ENCODE assay signal across 8 mouse cellular contexts in genomic region chr17:44261594-44262202, GRCm38 (mm10).
DNase-seq lines count a peak whose midpoint lies in the region; ATAC-seq and TF ChIP-seq lines count a peak whose summit lies in the region.

No protein-coding gene starts in this region.

- H3K4me2 ChIP-seq in limb, embryonic 13.5 days (replicated peaks) = peak overlapping the region; percentile 32
- H3K4me2 ChIP-seq in stomach, postnatal 0 days (replicated peaks; ENCODE audit: low read depth) = no peak overlapping the region

- H3K4me3 ChIP-seq in gastrocnemius, adult 2 months = no peak overlapping the region
- H3K4me3 ChIP-seq in kidney, adult 2 months (ENCODE audit: insufficient read depth, low read depth, low read length) = no peak overlapping the region
- H3K4me3 ChIP-seq in limb, embryonic 13.5 days = no peak overlapping the region
- no peak overlapping the region for H3K4me3 ChIP-seq in stomach, postnatal 0 days (ENCODE audit: low read depth, low read length)

- peak; percentile 41 for DNase-seq in urinary bladder, adult 18-20 months (ENCODE audit: low spot score in 2 of 2)
- DNase-seq in urinary bladder, postnatal 10 days (ENCODE audit: low spot score) = no peak
- DNase-seq in cerebellum, postnatal 36 days = peak; percentile 59 to 63
- DNase-seq in gastrocnemius, adult 2 months = peak; percentile 74
- DNase-seq in kidney, adult 2 months = peak; percentile 69
- DNase-seq in naive thymus-derived CD4-positive, alpha-beta T cell, adult 2 months (ENCODE audit: low read depth) = peak; percentile 67
- DNase-seq in stomach, postnatal 0 days (ENCODE audit: low spot score) = peak; percentile 77

- H3K9me3 ChIP-seq in limb, embryonic 13.5 days = no peaks in the 10 kb centered on the region
- H3K9me3 ChIP-seq in stomach, postnatal 0 days (ENCODE audit: control insufficient read depth, low read length) = no peaks in the 10 kb centered on the region

- peak; percentile 62; the same call in 1 of the 2 replicates for ATAC-seq in limb, embryonic 13.5 days (ENCODE audit: low FRiP score, low read depth)
- peak; percentile 78; the same call in 1 of the 2 replicates for ATAC-seq in stomach, postnatal 0 days (ENCODE audit: low FRiP score, low TSS enrichment)

- no peaks in the 10 kb centered on the region for H3K27me3 ChIP-seq in kidney, adult 2 months (replicated peaks; ENCODE audit: control insufficient read depth, insufficient read depth, low read length)
- H3K27me3 ChIP-seq in limb, embryonic 13.5 days = peaks cover 68% of the 10 kb centered on the region
- no peaks in the 10 kb centered on the region for H3K27me3 ChIP-seq in stomach, postnatal 0 days (ENCODE audit: control insufficient read depth, insufficient read depth, low read length)

- TF ChIP-seq POLR2A in kidney, adult 2 months (IDR thresholded peaks at IDR 0.05; ENCODE audit: low read depth, low read length) = no peak

- no peaks in the 10 kb centered on the region for H3K4me1 ChIP-seq in kidney, adult 2 months (ENCODE audit: control insufficient read depth, insufficient read depth, low read length)
- H3K4me1 ChIP-seq in limb, embryonic 13.5 days = peaks cover 27% of the 10 kb centered on the region
- H3K4me1 ChIP-seq in stomach, postnatal 0 days (replicated peaks; ENCODE audit: control insufficient read depth, insufficient read depth) = no peaks in the 10 kb centered on the region

- WGBS in kidney, adult 2 months = 30% methylated on average over 10 of the region's 15 CpGs
- WGBS in limb, embryonic 13.5 days = 20% methylated on average over 9 of the region's 15 CpGs
- WGBS in stomach, postnatal 0 days = 19% methylated on average over 9 of the region's 15 CpGs

- no peaks in the 10 kb centered on the region for H3K36me3 ChIP-seq in kidney, adult 2 months (ENCODE audit: control insufficient read depth, insufficient read depth, low read length)
- H3K36me3 ChIP-seq in limb, embryonic 13.5 days = no peaks in the 10 kb centered on the region
- no peaks in the 10 kb centered on the region for H3K36me3 ChIP-seq in stomach, postnatal 0 days (ENCODE audit: control insufficient read depth, insufficient read depth, low read length)

- TF ChIP-seq CTCF in gastrocnemius, adult 2 months (IDR thresholded peaks at IDR 0.05) = peak; percentile 57
- peak; percentile 81 for TF ChIP-seq CTCF in kidney, adult 2 months (conservative IDR thresholded peaks at IDR 0.05; ENCODE audit: insufficient read depth, insufficient read length, low read depth, low read length)
- TF ChIP-seq CTCF in stomach, postnatal 0 days (IDR thresholded peaks at IDR 0.05; ENCODE audit: low read depth) = peak; percentile 94

- H3K9ac ChIP-seq in limb, embryonic 13.5 days = no peak overlapping the region
- H3K9ac ChIP-seq in stomach, postnatal 0 days (ENCODE audit: low read length) = no peak overlapping the region

- intact Hi-C loops in gastrocnemius, adult 2 months (cut with DNase I) = loop anchor here (2.0 to 10.0 kb wide), 4 partner anchors 193 to 1143 kb away; no protein-coding TSS in a partner anchor

- TF ChIP-seq EP300 in stomach, postnatal 0 days (optimal IDR thresholded peaks at IDR 0.05) = no peak

- H3K27ac ChIP-seq in gastrocnemius, adult 2 months = no peak overlapping the region
- H3K27ac ChIP-seq in kidney, adult 2 months (ENCODE audit: insufficient read depth, low read depth, low read length) = no peak overlapping the region
- no peak overlapping the region for H3K27ac ChIP-seq in limb, embryonic 13.5 days
- no peak overlapping the region for H3K27ac ChIP-seq in stomach, postnatal 0 days (replicated peaks)
